Mouse (Mus musculus): ENCODE data around the gene Cited1. TPM values are rescaled to one million over a fixed set of nuclear protein-coding genes. Genes with fewer than 3 reads are reported as not detected.

The Cited1 gene
- 4.9 and 5.6 TPM in 2 replicates for polyA plus RNA-seq (2014; fragmentation: Nextera tagmentation; extraction: Ambion mirVana)

DNA sequence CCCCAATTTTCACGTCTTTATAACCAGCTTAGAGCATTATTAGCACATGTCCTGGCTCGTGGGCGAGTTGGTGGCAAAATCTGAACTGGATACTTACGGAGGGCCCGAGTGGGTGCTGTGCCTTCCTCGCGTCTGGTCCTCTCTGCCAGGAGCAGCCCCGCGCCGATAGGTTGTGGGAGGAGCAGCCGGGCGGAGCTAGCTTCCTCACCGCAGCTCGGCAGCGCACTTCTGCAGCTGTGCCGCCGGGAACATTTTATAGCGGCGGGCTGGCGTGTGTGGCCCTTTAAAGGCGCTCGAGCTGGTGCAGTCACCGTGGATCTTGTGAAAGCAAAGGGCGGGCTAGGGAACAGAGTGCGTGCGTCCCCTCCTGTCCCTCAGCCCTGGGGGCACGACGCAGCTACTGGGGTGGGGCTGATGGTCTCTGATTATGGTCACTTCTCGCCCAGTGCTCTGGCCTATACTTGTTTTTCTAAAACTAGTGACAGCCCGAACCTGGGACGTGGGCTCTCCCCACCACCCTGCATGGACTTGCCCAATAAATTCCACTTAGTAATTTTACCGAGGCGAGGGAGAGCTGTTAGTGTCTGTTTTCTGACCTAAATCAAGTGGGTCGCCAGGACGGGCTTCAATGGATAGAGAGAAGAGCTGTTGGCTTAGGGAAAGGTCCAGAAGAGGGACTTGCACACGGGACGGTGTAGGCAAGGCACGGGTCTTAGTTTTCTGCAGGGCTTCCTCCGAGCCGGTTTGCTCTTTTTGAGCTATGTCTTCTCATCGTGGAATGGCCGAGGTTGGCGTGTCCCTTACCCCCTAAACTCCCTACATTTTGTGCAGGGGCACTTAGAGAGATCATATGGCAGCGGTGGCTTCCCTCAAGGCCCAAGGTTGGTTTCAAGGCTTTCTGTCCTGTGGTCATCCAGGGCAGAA is at the start of gene Cited1:
Gene Cited1 (minus strand): TSS at position 245 of the 924 bp plus-strand sequence.
- WGBS: 17% methylated on average over 44 of the region's 44 CpGs
- peak; percentile 89 for ATAC-seq (replicated peaks; ENCODE audit: low FRiP score, low TSS enrichment, low read depth)
- Histone ChIP-seq H3K9me3 (ENCODE audit: control insufficient read depth, low read length) (no peaks in the 10 kb centered on the region), H3K4me2 (ENCODE audit: low read length) (peak within 1 kb of the TSS; percentile 78), H3K36me3 (ENCODE audit: control insufficient read depth, insufficient read depth, low read length) (no peaks in the 10 kb centered on the region), H3K27me3 (replicated peaks; ENCODE audit: control insufficient read depth, insufficient read depth, low read length) (peaks cover 53% of the 10 kb centered on the region), H3K9ac (ENCODE audit: low read length) (0 out of 2 replicates have a peak within 1 kb of the TSS, but pooled peaks have one; percentile 10), H3K27ac (ENCODE audit: low read depth) (no peak within 1 kb of the TSS), H3K4me1 (replicated peaks; ENCODE audit: control insufficient read depth, insufficient read depth, low read length) (no peaks in the 10 kb centered on the region), H3K4me3 (ENCODE audit: low read depth, low read length) (peak within 1 kb of the TSS; percentile 44)
- DNase-seq (ENCODE audit: low spot score): peak; percentile 76

DNA sequence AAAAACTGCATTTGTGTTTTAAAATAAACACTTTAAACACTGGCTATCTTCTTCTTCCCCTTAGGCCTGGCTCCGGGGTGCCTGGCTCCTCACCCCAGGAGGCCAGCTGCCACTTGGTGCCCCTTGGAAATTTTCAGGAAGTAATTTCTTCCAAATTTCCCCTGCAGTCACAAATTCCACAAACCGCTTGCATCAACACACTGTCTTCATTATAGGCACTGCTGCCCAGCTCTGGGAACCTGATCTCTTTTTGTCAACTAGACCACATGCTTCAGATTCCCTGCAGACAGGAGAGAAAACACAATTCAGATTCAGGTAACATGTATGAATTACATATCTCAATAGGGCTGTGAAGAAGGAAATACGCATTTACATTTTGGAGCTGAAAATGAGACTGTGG is 32.9 kb upstream of the Cited1 start:
- H3K36me3 ChIP-seq (ENCODE audit: control insufficient read depth, insufficient read depth, low read length): no peaks in the 10 kb centered on the region
- H3K4me1 ChIP-seq (replicated peaks; ENCODE audit: control insufficient read depth, insufficient read depth, low read length): no peaks in the 10 kb centered on the region
- WGBS: 71% methylated on average over 3 of the region's 3 CpGs
- no peak overlapping the region for H3K9ac ChIP-seq (ENCODE audit: low read length)
- H3K9me3 ChIP-seq (ENCODE audit: control insufficient read depth, low read length): no peaks in the 10 kb centered on the region
- H3K27me3 ChIP-seq (replicated peaks; ENCODE audit: control insufficient read depth, insufficient read depth, low read length): no peaks in the 10 kb centered on the region
- no peak for ATAC-seq (replicated peaks; ENCODE audit: low FRiP score, low TSS enrichment, low read depth)
- DNase-seq (ENCODE audit: low spot score): no peak
- no peak overlapping the region for H3K27ac ChIP-seq (ENCODE audit: low read depth)
- no peak overlapping the region for H3K4me2 ChIP-seq (ENCODE audit: low read length)
- no peak overlapping the region for H3K4me3 ChIP-seq (ENCODE audit: low read depth, low read length)

GRCm38 (mm10) chrX:102262620-102263345 is 10.8 kb upstream of the Cited1 start:
- Histone ChIP-seq H3K27ac (ENCODE audit: low read depth) (no peak overlapping the region), H3K9me3 (ENCODE audit: control insufficient read depth, low read length) (no peaks in the 10 kb centered on the region), H3K4me1 (replicated peaks; ENCODE audit: control insufficient read depth, insufficient read depth, low read length) (no peaks in the 10 kb centered on the region), H3K36me3 (ENCODE audit: control insufficient read depth, insufficient read depth, low read length) (no peaks in the 10 kb centered on the region), H3K27me3 (replicated peaks; ENCODE audit: control insufficient read depth, insufficient read depth, low read length) (peaks cover 8% of the 10 kb centered on the region), H3K4me3 (ENCODE audit: low read depth, low read length) (no peak overlapping the region), H3K4me2 (ENCODE audit: low read length) (no peak overlapping the region), H3K9ac (ENCODE audit: low read length) (no peak overlapping the region)
- DNase-seq (ENCODE audit: low spot score) (no peak), ATAC-seq (replicated peaks; ENCODE audit: low FRiP score, low TSS enrichment, low read depth) (no peak)
- WGBS: 83% methylated on average over 14 of the region's 14 CpGs

GRCm38 (mm10) chrX:102259772-102260171 is 7.8 kb upstream of the Cited1 start:
- Histone ChIP-seq H3K4me1 (replicated peaks; ENCODE audit: control insufficient read depth, insufficient read depth, low read length) (no peaks in the 10 kb centered on the region), H3K9ac (ENCODE audit: low read length) (no peak overlapping the region), H3K36me3 (ENCODE audit: control insufficient read depth, insufficient read depth, low read length) (no peaks in the 10 kb centered on the region), H3K4me3 (ENCODE audit: low read depth, low read length) (no peak overlapping the region), H3K9me3 (ENCODE audit: control insufficient read depth, low read length) (no peaks in the 10 kb centered on the region), H3K27ac (ENCODE audit: low read depth) (no peak overlapping the region), H3K27me3 (replicated peaks; ENCODE audit: control insufficient read depth, insufficient read depth, low read length) (peaks cover 8% of the 10 kb centered on the region; the same call in 1 of the 2 replicates), H3K4me2 (ENCODE audit: low read length) (no peak overlapping the region)
- DNase-seq (ENCODE audit: low spot score) (no peak), ATAC-seq (replicated peaks; ENCODE audit: low FRiP score, low TSS enrichment, low read depth) (no peak)
- WGBS: 95% methylated on average over 4 of the region's 4 CpGs

DNA sequence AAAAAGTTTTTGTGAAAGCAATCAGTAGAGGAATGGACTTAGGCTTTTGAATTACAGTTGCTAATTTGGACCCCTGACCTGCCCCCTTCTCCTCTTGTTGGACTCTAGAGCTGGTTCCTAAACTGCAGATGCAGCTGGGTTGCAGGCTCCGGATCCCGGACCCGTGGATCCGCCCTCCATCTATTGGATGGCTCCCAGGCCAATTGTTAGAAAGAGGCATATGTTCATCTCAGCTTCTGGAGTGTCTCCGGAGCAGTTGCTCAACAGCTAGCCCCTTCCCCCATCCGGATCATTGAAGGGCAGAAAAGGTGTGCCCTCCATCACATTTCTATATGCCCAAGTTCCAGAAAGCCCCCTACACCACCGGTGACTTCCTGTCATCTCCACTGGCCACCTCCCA is 1.9 kb upstream of the Cited1 start:
- Histone ChIP-seq H3K36me3 (ENCODE audit: control insufficient read depth, insufficient read depth, low read length) (no peaks in the 10 kb centered on the region), H3K27me3 (replicated peaks; ENCODE audit: control insufficient read depth, insufficient read depth, low read length) (peaks cover 40% of the 10 kb centered on the region), H3K9me3 (ENCODE audit: control insufficient read depth, low read length) (no peaks in the 10 kb centered on the region), H3K27ac (ENCODE audit: low read depth) (no peak overlapping the region), H3K4me3 (ENCODE audit: low read depth, low read length) (no peak overlapping the region), H3K4me2 (ENCODE audit: low read length) (peak overlapping the region; percentile 32), H3K9ac (ENCODE audit: low read length) (no peak overlapping the region), H3K4me1 (replicated peaks; ENCODE audit: control insufficient read depth, insufficient read depth, low read length) (no peaks in the 10 kb centered on the region)
- 14% methylated on average over 7 of the region's 7 CpGs for WGBS
- DNase-seq (ENCODE audit: low spot score) (no peak), ATAC-seq (replicated peaks; ENCODE audit: low FRiP score, low TSS enrichment, low read depth) (no peak)

- ATAC-seq (replicated peaks; ENCODE audit: low FRiP score, low TSS enrichment, low read depth) (peak; percentile 30), DNase-seq (ENCODE audit: low spot score) (peak; percentile 73)
- Histone ChIP-seq H3K4me2 (ENCODE audit: low read length) (peak overlapping the region; percentile 78), H3K27me3 (replicated peaks; ENCODE audit: control insufficient read depth, insufficient read depth, low read length) (peaks cover 53% of the 10 kb centered on the region), H3K27ac (ENCODE audit: low read depth) (no peak overlapping the region), H3K9ac (ENCODE audit: low read length) (0 out of 2 replicates have a peak overlapping the region, but pooled peaks have one; percentile 10), H3K4me1 (replicated peaks; ENCODE audit: control insufficient read depth, insufficient read depth, low read length) (no peaks in the 10 kb centered on the region), H3K36me3 (ENCODE audit: control insufficient read depth, insufficient read depth, low read length) (no peaks in the 10 kb centered on the region), H3K9me3 (ENCODE audit: control insufficient read depth, low read length) (no peaks in the 10 kb centered on the region), H3K4me3 (ENCODE audit: low read depth, low read length) (peak overlapping the region; percentile 44)
- WGBS: 9% methylated on average over 56 of the region's 80 CpGs
Measured at GRCm38 (mm10) chrX:102251221-102251936, 602 bp downstream of the Cited1 start.

GRCm38 (mm10) chrX:102250891-102251170 is 1.1 kb downstream of the Cited1 start:
- Histone ChIP-seq H3K27me3 (replicated peaks; ENCODE audit: control insufficient read depth, insufficient read depth, low read length) (peaks cover 53% of the 10 kb centered on the region), H3K36me3 (ENCODE audit: control insufficient read depth, insufficient read depth, low read length) (no peaks in the 10 kb centered on the region), H3K4me3 (ENCODE audit: low read depth, low read length) (peak overlapping the region; percentile 44), H3K4me1 (replicated peaks; ENCODE audit: control insufficient read depth, insufficient read depth, low read length) (no peaks in the 10 kb centered on the region), H3K27ac (ENCODE audit: low read depth) (no peak overlapping the region), H3K4me2 (ENCODE audit: low read length) (peak overlapping the region; percentile 78), H3K9ac (ENCODE audit: low read length) (no peak overlapping the region), H3K9me3 (ENCODE audit: control insufficient read depth, low read length) (no peaks in the 10 kb centered on the region)
- no peak for ATAC-seq (replicated peaks; ENCODE audit: low FRiP score, low TSS enrichment, low read depth)
- WGBS: 23% methylated on average over 24 of the region's 24 CpGs
- DNase-seq (ENCODE audit: low spot score): no peak

DNA sequence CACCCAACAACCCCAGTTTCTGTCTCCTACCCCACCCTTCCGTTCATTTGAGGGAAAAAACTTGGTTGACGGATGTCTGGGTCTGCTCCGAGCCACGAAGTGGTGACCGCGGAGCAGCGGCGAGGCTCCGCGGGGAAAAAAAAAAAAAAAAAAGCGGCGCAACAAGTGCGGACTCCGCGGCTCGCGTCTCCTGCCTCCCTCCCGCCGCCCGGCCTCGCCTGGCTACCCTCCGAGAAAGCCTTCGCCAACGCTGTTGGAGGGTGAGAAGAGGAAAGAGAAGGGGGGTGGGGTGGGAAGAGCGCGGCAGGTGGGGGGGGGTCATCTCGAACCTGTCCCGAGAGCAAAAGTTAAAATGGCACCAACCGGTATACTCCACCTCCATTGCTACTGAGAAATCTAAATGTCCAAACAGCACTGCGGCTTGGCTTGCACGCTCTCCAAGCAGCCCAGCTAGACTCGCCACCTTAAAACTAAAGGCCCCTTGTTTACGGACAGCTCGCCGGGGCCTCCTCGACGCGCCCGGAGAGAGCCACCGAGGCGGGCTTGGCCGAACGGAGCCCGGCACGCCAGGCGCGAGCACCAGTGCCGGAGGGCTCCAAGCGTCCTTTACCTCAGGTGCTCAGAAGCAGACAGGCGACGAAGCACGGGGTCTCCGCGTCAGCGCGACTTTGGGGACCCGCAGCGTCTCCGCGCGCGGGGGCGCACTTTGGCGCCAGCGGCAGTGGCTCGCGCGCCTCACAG is 1.7 kb downstream of the Cited1 start:
- Histone ChIP-seq H3K9ac (ENCODE audit: low read length) (no peak overlapping the region), H3K9me3 (ENCODE audit: control insufficient read depth, low read length) (no peaks in the 10 kb centered on the region), H3K4me3 (ENCODE audit: low read depth, low read length) (peak overlapping the region; percentile 44), H3K4me2 (ENCODE audit: low read length) (peak overlapping the region; percentile 78), H3K4me1 (replicated peaks; ENCODE audit: control insufficient read depth, insufficient read depth, low read length) (no peaks in the 10 kb centered on the region), H3K27ac (ENCODE audit: low read depth) (no peak overlapping the region), H3K36me3 (ENCODE audit: control insufficient read depth, insufficient read depth, low read length) (no peaks in the 10 kb centered on the region), H3K27me3 (replicated peaks; ENCODE audit: control insufficient read depth, insufficient read depth, low read length) (peaks cover 53% of the 10 kb centered on the region)
- ATAC-seq (replicated peaks; ENCODE audit: low FRiP score, low TSS enrichment, low read depth) (no peak), DNase-seq (ENCODE audit: low spot score) (peak; percentile 53)
- 15% methylated on average over 60 of the region's 68 CpGs for WGBS

Measured in intestine, embryonic 14.5 days (tissue).